Mouse (Mus musculus): ENCODE data around the gene Nfib.

GRCm38 (mm10) chr4:82592086-82593030 is 113.2 kb downstream of the Nfib start:
- no peak for TF ChIP-seq CTCF (IDR thresholded peaks at IDR 0.05; ENCODE audit: low read depth, low read length)
- TF ChIP-seq POLR2A (IDR thresholded peaks at IDR 0.05; ENCODE audit: extremely low read depth, insufficient read depth, low read length) = no peak

Data from liver, adult 2 months (tissue).